Mouse (Mus musculus) heart, postnatal 0 days (tissue): ENCODE results near the gene Sbk2. TPM values are rescaled to one million over a fixed set of nuclear protein-coding genes. Genes with fewer than 3 reads are reported as not detected.

Source experiments
- ATAC-seq: fragments of 200-750 bp; cut with Nextera tagmentation; 2 replicates; pipeline ENCODE4 v1.8.0; 2017; ENCODE audit warnings: low read depth, moderate number of reproducible peaks, moderate library complexity; ENCODE audit not compliant: insufficient read depth
- DNase-seq: peaks from one replicate; pipeline ENCODE4 v3.0.0-alpha.2; 2016; ENCODE audit warnings: low spot score
- H3K27ac ChIP-seq: fragments of 300-500 bp; sonication (generic); 2 replicates; pipeline ENCODE4 v1.5.1; 2014; ENCODE audit warnings: low read depth, mild to moderate bottlenecking
- H3K27me3 ChIP-seq: fragments of 300-500 bp; sonication (generic); 2 replicates; pipeline ENCODE4 v1.6.1; 2014; ENCODE audit warnings: low read length, mixed read lengths; ENCODE audit not compliant: control insufficient read depth, insufficient read depth
- H3K36me3 ChIP-seq: fragments of 300-500 bp; sonication (generic); replicated peaks from 2 replicates; pipeline ENCODE4 v1.6.1; 2014; ENCODE audit warnings: low read length, mixed read lengths; ENCODE audit not compliant: control insufficient read depth, insufficient read depth
- H3K4me1 ChIP-seq: fragments of 300-500 bp; sonication (generic); 2 replicates; pipeline ENCODE4 v1.6.1; 2014; ENCODE audit warnings: antibody characterized with exemption; ENCODE audit not compliant: control insufficient read depth, insufficient read depth
- H3K4me2 ChIP-seq: fragments of 300-500 bp; sonication (generic); 2 replicates; pipeline ENCODE4 v1.6.1; 2014; ENCODE audit warnings: low read depth, mild to moderate bottlenecking, low read length, moderate library complexity
- H3K4me3 ChIP-seq: fragments of 300-500 bp; sonication (generic); 2 replicates; pipeline ENCODE4 v1.5.1; 2014; ENCODE audit warnings: low read depth, low read length
- H3K9ac ChIP-seq: fragments of 300-500 bp; sonication (generic); replicated peaks from 2 replicates; pipeline ENCODE4 v1.6.1; 2014; ENCODE audit warnings: low read depth, low read length, mixed read lengths
- H3K9me3 ChIP-seq: fragments of 300-500 bp; sonication (generic); replicated peaks from 2 replicates; pipeline ENCODE4 v1.6.1; 2016; ENCODE audit warnings: low read length; ENCODE audit not compliant: control insufficient read depth
- CTCF ChIP-seq: IDR thresholded peaks from 2 replicates; pipeline ENCODE4 v1.5.1; 2016; ENCODE audit warnings: antibody characterized with exemption, control low read depth, low read depth
- EP300 ChIP-seq: IDR thresholded peaks from 2 replicates; pipeline ENCODE4 v1.6.1; 2016; ENCODE audit warnings: antibody characterized with exemption, low read depth
- WGBS: fragments of 180-500 bp; shearing (Covaris S2); extraction: QIAGEN DNeasy Blood & Tissue Kit; methylation state at CpG from one replicate; pipeline ENCODE4 v1.1.7; 2014; 5-methylcytosine and 5-hydroxymethylcytosine counted together
- polyA plus RNA-seq: library from polyadenylated mRNA; unstranded; fragments of >200 nt; fragmentation: Nextera tagmentation; extraction: Ambion mirVana; gene quantifications from 2 replicates; pipeline ENCODE4 v1.2.1, GENCODE M21; 2015
- total RNA-seq: library from RNA; depleted of rRNA; stranded (reverse); fragments of >200 nt; gene quantifications from 2 replicates; pipeline ENCODE4 v1.2.3, GENCODE M21; 2014; ENCODE audit warnings: low replicate concordance

Gene Sbk2
- total and polyA plus RNA-seq, 2 experiments from 2014 or later: 16.4 to 22.0 TPM

GRCm38 (mm10) chr7:4964988-4965387 is 782 bp upstream of the Sbk2 start:
- H3K4me1 ChIP-seq: no peaks in the 10 kb centered on the region
- ATAC-seq (no peak), DNase-seq (no peak)
- TF ChIP-seq CTCF: no peak
- TF ChIP-seq EP300: no peak
- H3K4me3 ChIP-seq: no peak overlapping the region
- WGBS: 70% methylated on average over 5 of the region's 5 CpGs
- H3K9me3 ChIP-seq: no peaks in the 10 kb centered on the region
- H3K36me3 ChIP-seq: no peaks in the 10 kb centered on the region
- no peaks in the 10 kb centered on the region for H3K27me3 ChIP-seq
- H3K9ac ChIP-seq: no peak overlapping the region
- H3K4me2 ChIP-seq: no peak overlapping the region
- H3K27ac ChIP-seq: no peak overlapping the region

GRCm38 (mm10) chr7:4963527-4963926 is 679 bp downstream of the Sbk2 start:
- Histone ChIP-seq H3K9me3 (no peaks in the 10 kb centered on the region), H3K4me1 (no peaks in the 10 kb centered on the region), H3K4me2 (no peak overlapping the region), H3K9ac (no peak overlapping the region), H3K36me3 (no peaks in the 10 kb centered on the region), H3K27me3 (no peaks in the 10 kb centered on the region), H3K27ac (no peak overlapping the region), H3K4me3 (no peak overlapping the region)
- no peak for DNase-seq
- TF ChIP-seq CTCF (peak; percentile 7; the same call in 1 of the 2 replicates), EP300 (no peak)
- ATAC-seq: no peak
- 60% methylated on average over 5 of the region's 5 CpGs for WGBS

DNA sequence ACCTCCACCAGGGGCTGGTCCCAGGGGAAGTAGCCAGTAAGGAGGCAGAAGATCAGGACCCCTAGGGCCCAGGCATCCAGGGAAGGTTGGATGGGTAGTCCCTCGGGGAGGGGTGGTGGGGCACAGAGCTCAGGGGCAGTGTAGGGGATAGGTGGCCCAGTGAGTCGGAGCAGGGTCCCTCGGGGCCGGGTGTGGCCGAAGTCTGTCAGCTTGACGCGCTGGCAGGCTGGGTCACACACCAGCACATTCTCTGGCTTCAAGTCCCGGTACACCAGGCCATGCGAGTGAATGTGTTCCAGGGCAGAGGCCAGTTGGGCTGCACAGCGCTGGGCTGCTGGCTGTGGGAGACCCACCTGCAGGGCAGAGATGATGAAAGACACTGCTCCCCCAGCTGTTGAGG is 6.8 kb downstream of the Sbk2 start:
- no peaks in the 10 kb centered on the region for H3K27me3 ChIP-seq
- H3K4me1 ChIP-seq: no peaks in the 10 kb centered on the region
- DNase-seq (no peak), ATAC-seq (no peak)
- no peak overlapping the region for H3K4me2 ChIP-seq
- no peaks in the 10 kb centered on the region for H3K36me3 ChIP-seq
- H3K9ac ChIP-seq: no peak overlapping the region
- 64% methylated on average over 10 of the region's 10 CpGs for WGBS
- TF ChIP-seq EP300 (no peak), CTCF (no peak)
- no peak overlapping the region for H3K27ac ChIP-seq
- no peak overlapping the region for H3K4me3 ChIP-seq
- H3K9me3 ChIP-seq: no peaks in the 10 kb centered on the region

DNA sequence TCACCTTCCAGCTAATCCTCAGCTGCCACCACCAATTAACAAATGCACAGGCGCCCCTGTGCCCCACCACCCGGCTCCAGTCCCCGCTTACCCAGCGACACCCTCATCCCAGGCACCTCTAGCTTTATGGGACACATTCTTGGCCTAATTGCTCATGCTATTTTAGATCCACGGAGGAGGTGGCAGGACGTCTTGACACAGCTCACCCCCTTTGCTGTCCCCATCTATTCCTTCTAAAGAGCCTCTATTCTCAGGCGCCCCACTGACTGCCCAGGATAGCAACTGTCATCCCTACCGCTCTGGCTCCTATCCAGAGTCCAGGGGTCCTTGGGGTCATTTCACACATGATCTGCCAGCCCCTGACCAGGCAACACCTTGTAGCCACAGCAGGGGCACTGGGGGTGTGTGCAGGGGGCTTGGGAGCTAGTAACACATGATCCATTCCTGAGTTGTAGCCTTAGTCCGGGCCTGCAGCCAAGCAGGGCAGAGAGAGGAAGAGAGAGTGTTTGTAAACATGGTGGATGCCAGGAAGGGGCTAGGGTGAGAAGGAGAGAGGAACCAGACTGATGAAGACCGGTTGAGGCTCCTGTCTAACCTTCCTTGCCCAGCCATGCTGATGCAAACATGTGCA is 10.3 kb downstream of the Sbk2 start:
- Histone ChIP-seq H3K4me3 (no peak overlapping the region), H3K36me3 (no peaks in the 10 kb centered on the region), H3K4me2 (no peak overlapping the region), H3K27ac (peak overlapping the region; percentile 28; the same call in 1 of the 2 replicates), H3K27me3 (no peaks in the 10 kb centered on the region), H3K9me3 (no peaks in the 10 kb centered on the region), H3K9ac (no peak overlapping the region), H3K4me1 (no peaks in the 10 kb centered on the region)
- DNase-seq (peak; percentile 36), ATAC-seq (peak; percentile 64)
- TF ChIP-seq CTCF: no peak
- 0 out of 2 replicates have a peak, but pooled peaks have one; percentile 50 for TF ChIP-seq EP300
- 12% methylated on average over 10 of the region's 10 CpGs for WGBS

GRCm38 (mm10) chr7:4950561-4951342 is 13.5 kb downstream of the Sbk2 start:
- Histone ChIP-seq H3K9ac (no peak overlapping the region), H3K9me3 (no peaks in the 10 kb centered on the region), H3K36me3 (no peaks in the 10 kb centered on the region), H3K4me2 (no peak overlapping the region), H3K27ac (no peak overlapping the region), H3K4me3 (no peak overlapping the region), H3K4me1 (no peaks in the 10 kb centered on the region), H3K27me3 (no peaks in the 10 kb centered on the region)
- TF ChIP-seq CTCF (no peak), EP300 (no peak)
- 73% methylated on average over 19 of the region's 19 CpGs for WGBS
- DNase-seq (no peak), ATAC-seq (no peak)
